8 mouse cellular contexts compared by ENCODE assay signal in genomic region chr16:13940847-13941395, GRCm38 (mm10). TPM values are rescaled to one million over a fixed set of nuclear protein-coding genes. Genes with fewer than 3 reads are reported as not detected.
DNase-seq lines count a peak whose midpoint lies in the region; ATAC-seq lines count a peak whose summit lies in the region.

No protein-coding gene starts in this region.

- WGBS in lung, embryonic 15.5 days, result 2% methylated on average over 34 of the region's 34 CpGs
- WGBS in forebrain, embryonic 11.5 days, result 2% methylated on average over 34 of the region's 34 CpGs
- 3% methylated on average over 34 of the region's 34 CpGs for WGBS in intestine, embryonic 14.5 days
- WGBS in neural tube, embryonic 13.5 days, result 2% methylated on average over 34 of the region's 34 CpGs

- 0 out of 2 replicates have a peak overlapping the region, but pooled peaks have one; percentile 12 for H3K27ac ChIP-seq in lung, embryonic 15.5 days
- H3K27ac ChIP-seq in forebrain, embryonic 11.5 days (ENCODE audit: low read depth, low read length), result no peak overlapping the region
- H3K27ac ChIP-seq in intestine, embryonic 14.5 days (ENCODE audit: low read depth), result no peak overlapping the region
- 0 out of 2 replicates have a peak overlapping the region, but pooled peaks have one; percentile 3 for H3K27ac ChIP-seq in neural tube, embryonic 13.5 days (replicated peaks)

- peaks cover 10% of the 10 kb centered on the region; the same call in 1 of the 2 replicates for H3K27me3 ChIP-seq in lung, embryonic 15.5 days
- H3K27me3 ChIP-seq in forebrain, embryonic 11.5 days (ENCODE audit: control insufficient read depth, insufficient read depth, low read length), result peaks cover 2% of the 10 kb centered on the region; the same call in 1 of the 2 replicates
- peaks cover 10% of the 10 kb centered on the region; the same call in 1 of the 2 replicates for H3K27me3 ChIP-seq in intestine, embryonic 14.5 days (replicated peaks; ENCODE audit: control insufficient read depth, insufficient read depth, low read length)
- peaks cover 9% of the 10 kb centered on the region; the same call in 1 of the 2 replicates for H3K27me3 ChIP-seq in neural tube, embryonic 13.5 days

- H3K4me3 ChIP-seq in lung, embryonic 15.5 days, result peak overlapping the region; percentile 53
- peak overlapping the region; percentile 60 for H3K4me3 ChIP-seq in forebrain, embryonic 11.5 days (ENCODE audit: low read depth, low read length)
- peak overlapping the region; percentile 60 for H3K4me3 ChIP-seq in intestine, embryonic 14.5 days (ENCODE audit: low read depth, low read length)
- H3K4me3 ChIP-seq in neural tube, embryonic 13.5 days, result peak overlapping the region; percentile 51

- DNase-seq in lung, postnatal 14 days, result no peak
- peak; percentile 61 for DNase-seq in forebrain, embryonic 11.5 days (ENCODE audit: low spot score)
- peak; percentile 67 for DNase-seq in intestine, embryonic 14.5 days (ENCODE audit: low spot score)
- no peak for DNase-seq in left cerebral cortex, postnatal 25 days (ENCODE audit: low spot score in 2 of 2)
- DNase-seq in layer of hippocampus, adult 8-10 months (ENCODE audit: low spot score in 2 of 2), result no peak
- DNase-seq in adrenal gland, adult (ENCODE audit: inconsistent age in 2 of 2, low spot score in 1 of 2), result no peak

- H3K36me3 ChIP-seq in lung, embryonic 15.5 days, result no peaks in the 10 kb centered on the region
- no peaks in the 10 kb centered on the region for H3K36me3 ChIP-seq in forebrain, embryonic 11.5 days (ENCODE audit: control insufficient read depth, insufficient read depth, low read length)
- H3K36me3 ChIP-seq in intestine, embryonic 14.5 days (ENCODE audit: control insufficient read depth, insufficient read depth, low read length), result no peaks in the 10 kb centered on the region
- H3K36me3 ChIP-seq in neural tube, embryonic 13.5 days, result no peaks in the 10 kb centered on the region

- peak; percentile 84; the same call in 1 of the 2 replicates for ATAC-seq in lung, embryonic 15.5 days (ENCODE audit: borderline replicate concordance, extremely low read depth, low FRiP score, low TSS enrichment)
- peak; percentile 71 for ATAC-seq in forebrain, embryonic 11.5 days (replicated peaks; ENCODE audit: low FRiP score)
- ATAC-seq in intestine, embryonic 14.5 days (replicated peaks; ENCODE audit: low FRiP score, low TSS enrichment, low read depth), result peak; percentile 82
- ATAC-seq in neural tube, embryonic 13.5 days (ENCODE audit: low read depth), result peak; percentile 88

- peak overlapping the region; percentile 96 for H3K4me2 ChIP-seq in lung, embryonic 15.5 days
- H3K4me2 ChIP-seq in forebrain, embryonic 11.5 days (ENCODE audit: low read depth, low read length, severe bottlenecking), result peak overlapping the region; percentile 96
- H3K4me2 ChIP-seq in intestine, embryonic 14.5 days (ENCODE audit: low read length), result peak overlapping the region; percentile 99
- H3K4me2 ChIP-seq in neural tube, embryonic 13.5 days, result peak overlapping the region; percentile 87

- no peaks in the 10 kb centered on the region for H3K9me3 ChIP-seq in lung, embryonic 15.5 days
- no peaks in the 10 kb centered on the region for H3K9me3 ChIP-seq in forebrain, embryonic 11.5 days (ENCODE audit: control insufficient read depth, low read length)
- no peaks in the 10 kb centered on the region for H3K9me3 ChIP-seq in intestine, embryonic 14.5 days (ENCODE audit: control insufficient read depth, low read length)
- H3K9me3 ChIP-seq in neural tube, embryonic 13.5 days, result no peaks in the 10 kb centered on the region

- H3K4me1 ChIP-seq in lung, embryonic 15.5 days, result peaks cover 8% of the 10 kb centered on the region; the same call in 1 of the 2 replicates
- H3K4me1 ChIP-seq in forebrain, embryonic 11.5 days (replicated peaks; ENCODE audit: control insufficient read depth, insufficient read depth, low read length), result no peaks in the 10 kb centered on the region
- peaks cover 2% of the 10 kb centered on the region; the same call in 1 of the 2 replicates for H3K4me1 ChIP-seq in intestine, embryonic 14.5 days (replicated peaks; ENCODE audit: control insufficient read depth, insufficient read depth, low read length)
- peaks cover 14% of the 10 kb centered on the region for H3K4me1 ChIP-seq in neural tube, embryonic 13.5 days (replicated peaks)

- intact Hi-C loops in left cerebral cortex, postnatal 25 days (cut with DNase I), result loop anchor here (2.0 to 5.0 kb wide), 2 partner anchors 46 to 166 kb away; partner anchors contain the start of genes 2900011O08Rik and Ifitm7

- H3K9ac ChIP-seq in lung, embryonic 15.5 days, result peak overlapping the region; percentile 56
- peak overlapping the region; percentile 55 for H3K9ac ChIP-seq in forebrain, embryonic 11.5 days (ENCODE audit: low read length)
- peak overlapping the region; percentile 55 for H3K9ac ChIP-seq in intestine, embryonic 14.5 days (ENCODE audit: low read length)
- H3K9ac ChIP-seq in neural tube, embryonic 13.5 days, result peak overlapping the region; percentile 74

RNA-seq across cellular contexts. Expression of gene Mpv17l, which starts 38.0 kb away (rescaled TPM):
- polyA plus RNA-seq in lung, embryonic 15.5 days (2015; fragmentation: Nextera tagmentation; extraction: Ambion mirVana), result 8.4 and 9.2 TPM in 2 replicates
- 2.7 and 3.2 TPM in 2 replicates for polyA plus RNA-seq in forebrain, embryonic 11.5 days (2014; fragmentation: Nextera tagmentation; extraction: Ambion mirVana)
- 8.1 and 8.3 TPM in 2 replicates for polyA plus RNA-seq in intestine, embryonic 14.5 days (2014; fragmentation: Nextera tagmentation; extraction: Ambion mirVana)
- polyA plus RNA-seq in neural tube, embryonic 13.5 days (2015; fragmentation: Nextera tagmentation; extraction: Ambion mirVana), result 17.2 and 17.7 TPM in 2 replicates
- total RNA-seq in left cerebral cortex, postnatal 25 days (2021), result 10 to 100 TPM; 64.8 to 68.0 TPM
- total RNA-seq in layer of hippocampus, adult 8-10 months (2022), result 10 to 100 TPM; 74.4 to 77.8 (median 75.4) TPM

RNA-seq across cellular contexts. Expression of gene Pdxdc1, which starts 38.0 kb away (rescaled TPM):
- polyA plus RNA-seq in lung, embryonic 15.5 days (2015; fragmentation: Nextera tagmentation; extraction: Ambion mirVana), result 81.9 and 82.5 TPM in 2 replicates
- 73.9 and 74.1 TPM in 2 replicates for polyA plus RNA-seq in forebrain, embryonic 11.5 days (2014; fragmentation: Nextera tagmentation; extraction: Ambion mirVana)
- polyA plus RNA-seq in intestine, embryonic 14.5 days (2014; fragmentation: Nextera tagmentation; extraction: Ambion mirVana), result 92.9 and 99.7 TPM in 2 replicates
- polyA plus RNA-seq in neural tube, embryonic 13.5 days (2015; fragmentation: Nextera tagmentation; extraction: Ambion mirVana), result 66.0 and 78.6 TPM in 2 replicates
- 10 to 100 TPM; 64.9 to 74.6 TPM for total RNA-seq in left cerebral cortex, postnatal 25 days (2021)
- total RNA-seq in layer of hippocampus, adult 8-10 months (2022), result 10 to 100 TPM; 72.3 to 79.6 (median 74.5) TPM

RNA-seq across cellular contexts. Expression of gene 2900011O08Rik, which starts 45.5 kb away (rescaled TPM):
- 0.30 and 0.59 TPM in 2 replicates for polyA plus RNA-seq in lung, embryonic 15.5 days (2015; fragmentation: Nextera tagmentation; extraction: Ambion mirVana)
- polyA plus RNA-seq in forebrain, embryonic 11.5 days (2014; fragmentation: Nextera tagmentation; extraction: Ambion mirVana), result 28.6 and 30.3 TPM in 2 replicates
- polyA plus RNA-seq in intestine, embryonic 14.5 days (2014; fragmentation: Nextera tagmentation; extraction: Ambion mirVana), result 2.9 and 3.2 TPM in 2 replicates
- 119 and 121 TPM in 2 replicates for polyA plus RNA-seq in neural tube, embryonic 13.5 days (2015; fragmentation: Nextera tagmentation; extraction: Ambion mirVana)
- 100 to 1,000 TPM; 262 to 285 TPM for total RNA-seq in left cerebral cortex, postnatal 25 days (2021)
- total RNA-seq in layer of hippocampus, adult 8-10 months (2022), result 100 to 1,000 TPM; 231 to 272 (median 251) TPM

RNA-seq across cellular contexts. Expression of gene Ifitm7, which starts 45.8 kb away (rescaled TPM):
- polyA plus RNA-seq in lung, embryonic 15.5 days (2015; fragmentation: Nextera tagmentation; extraction: Ambion mirVana), result not detected in 2 replicates
- 0.72 and 1.1 TPM in 2 replicates for polyA plus RNA-seq in forebrain, embryonic 11.5 days (2014; fragmentation: Nextera tagmentation; extraction: Ambion mirVana)
- polyA plus RNA-seq in intestine, embryonic 14.5 days (2014; fragmentation: Nextera tagmentation; extraction: Ambion mirVana), result 0.09 TPM in 1 of 2 replicates, not detected in the other
- 0.81 and 0.98 TPM in 2 replicates for polyA plus RNA-seq in neural tube, embryonic 13.5 days (2015; fragmentation: Nextera tagmentation; extraction: Ambion mirVana)
- total RNA-seq in left cerebral cortex, postnatal 25 days (2021), result 1 to 10 TPM; 1.0 to 1.7 TPM
- total RNA-seq in layer of hippocampus, adult 8-10 months (2022), result 1 to 10 TPM; 1.3 to 3.5 (median 2.7) TPM

Comparison
In these comparisons a context has a peak if more than half of its experiments do, and no peak if none do; other contexts are left out.
1. H3K27ac ChIP-seq: peak in lung, embryonic 15.5 days (single experiment) and neural tube, embryonic 13.5 days (single experiment); none in forebrain, embryonic 11.5 days (single experiment) and intestine, embryonic 14.5 days (single experiment).
2. DNase-seq: peak in forebrain, embryonic 11.5 days (single experiment) and intestine, embryonic 14.5 days (single experiment); none in lung, postnatal 14 days (single experiment), left cerebral cortex, postnatal 25 days (0 of 2), layer of hippocampus, adult 8-10 months (0 of 2) and adrenal gland, adult (0 of 2).
3. Peak in every context shown above with its lines, with median percentiles within 50 percentile points of each other: ATAC-seq, H3K4me2 ChIP-seq, H3K4me3 ChIP-seq and H3K9ac ChIP-seq.